ENCODE assay signal across 8 mouse cellular contexts in genomic region chr4:43000141-43000986, GRCm38 (mm10). TPM values are rescaled to one million over a fixed set of nuclear protein-coding genes. Genes with fewer than 3 reads are reported as not detected.
A peak's percentile ranks its signal among the peaks of the same experiment; 100 is the strongest.
DNase-seq lines count a peak whose midpoint lies in the region; ATAC-seq lines count a peak whose summit lies in the region.

TSS of gene Vcp (minus strand) at chr4:43000507.

- DNase-seq in adipocyte (ENCODE audit: low spot score), result peak; percentile 99
- DNase-seq in embryo, embryonic 10 days (ENCODE audit: low spot score), result peak; percentile 100
- DNase-seq in gastrocnemius, postnatal 10 days, result peak; percentile 99
- peak; percentile 99 for DNase-seq in induced T-regulatory cell, adult 2 months (ENCODE audit: low read depth)
- peak; percentile 99 for DNase-seq in left cerebral cortex, adult 9 months (ENCODE audit: low spot score in 2 of 2)
- DNase-seq in right cerebral cortex, postnatal 14 days, result peak; percentile 99
- DNase-seq in urinary bladder, postnatal 36 days (ENCODE audit: low spot score in 2 of 2), result peak; percentile 99

- ATAC-seq in megakaryocyte progenitor cell, adult 5-6 weeks (replicated peaks; ENCODE audit: poor library complexity), result peak; percentile 91

RNA-seq across cellular contexts. Expression of gene Vcp, which starts in this region (rescaled TPM):
- total RNA-seq in gastrocnemius, postnatal 10 days (2021), result 100 to 1,000 TPM; 270 to 274 TPM
- 126 and 153 TPM in 2 replicates for total RNA-seq in megakaryocyte progenitor cell, adult 5-6 weeks (2015)
- total RNA-seq in megakaryocyte progenitor cell, adult 5-6 weeks (2017), result 268 and 294 TPM in 2 replicates

Comparison
In these comparisons a context has a peak if more than half of its experiments do, and no peak if none do; other contexts are left out.
1. Peak in every context shown above with its lines: DNase-seq and ATAC-seq.